Mouse (Mus musculus) neural tube, embryonic 15.5 days (tissue): Measurements from ENCODE around the gene Cap1. TPM values are rescaled to one million over a fixed set of nuclear protein-coding genes. Genes with fewer than 3 reads are reported as not detected.

Experiments used
- ATAC-seq: fragments of 200-750 bp; cut with Nextera tagmentation; 2 replicates; pipeline ENCODE4 v1.8.0; 2017; ENCODE audit warnings: mild to moderate bottlenecking, moderate TSS enrichment, moderate library complexity; ENCODE audit not compliant: low FRiP score
- H3K27ac ChIP-seq: fragments of 300-500 bp; sonication (generic); replicated peaks from 2 replicates; pipeline ENCODE4 v1.5.1; 2015; ENCODE audit warnings: mild to moderate bottlenecking, inconsistent platforms
- H3K27me3 ChIP-seq: fragments of 300-500 bp; sonication (generic); replicated peaks from 2 replicates; pipeline ENCODE4 v1.6.1; 2015; ENCODE audit warnings: inconsistent platforms
- H3K36me3 ChIP-seq: fragments of 300-500 bp; sonication (generic); 2 replicates; pipeline ENCODE4 v1.6.1; 2015; ENCODE audit warnings: inconsistent platforms
- H3K4me1 ChIP-seq: fragments of 300-500 bp; sonication (generic); 2 replicates; pipeline ENCODE4 v1.6.1; 2015; ENCODE audit warnings: inconsistent platforms
- H3K4me2 ChIP-seq: fragments of 300-500 bp; sonication (generic); 2 replicates; pipeline ENCODE4 v1.6.1; 2015; ENCODE audit warnings: inconsistent platforms, mild to moderate bottlenecking, moderate library complexity
- H3K4me3 ChIP-seq: fragments of 300-500 bp; sonication (generic); replicated peaks from 2 replicates; pipeline ENCODE4 v1.5.1; 2015; ENCODE audit warnings: mild to moderate bottlenecking, inconsistent platforms
- H3K9ac ChIP-seq: fragments of 300-500 bp; sonication (generic); replicated peaks from 2 replicates; pipeline ENCODE4 v1.6.1; 2015; ENCODE audit warnings: mild to moderate bottlenecking, inconsistent platforms
- H3K9me3 ChIP-seq: fragments of 300-500 bp; sonication (generic); replicated peaks from 2 replicates; pipeline ENCODE4 v1.6.1; 2016; ENCODE audit warnings: inconsistent platforms
- WGBS: fragments of 180-500 bp; shearing (Covaris S2); methylation state at CpG from one replicate; pipeline ENCODE4 v1.1.7; 2015; ENCODE audit warnings: mixed read lengths; 5-methylcytosine and 5-hydroxymethylcytosine counted together
- polyA plus RNA-seq: library from polyadenylated mRNA; unstranded; fragments of >200 nt; fragmentation: Nextera tagmentation; extraction: Ambion mirVana; gene quantifications from 2 replicates; pipeline ENCODE4 v1.2.1, GENCODE M21; 2015

Cap1 gene
- polyA plus RNA-seq, 1 experiment from 2014 or later: 73.5 TPM

GRCm38 (mm10) chr4:122861836-122862235, 24.0 kb downstream of the Cap1 start:
- no peak overlapping the region for H3K27ac ChIP-seq
- H3K27me3 ChIP-seq: no peaks in the 10 kb centered on the region
- no peak overlapping the region for H3K4me3 ChIP-seq
- H3K9ac ChIP-seq: no peak overlapping the region
- no peak overlapping the region for H3K4me2 ChIP-seq
- no peaks in the 10 kb centered on the region for H3K9me3 ChIP-seq
- no peak for ATAC-seq
- 84% methylated on average over 4 of the region's 4 CpGs for WGBS
- no peaks in the 10 kb centered on the region for H3K4me1 ChIP-seq
- H3K36me3 ChIP-seq: peaks cover 83% of the 10 kb centered on the region

DNA sequence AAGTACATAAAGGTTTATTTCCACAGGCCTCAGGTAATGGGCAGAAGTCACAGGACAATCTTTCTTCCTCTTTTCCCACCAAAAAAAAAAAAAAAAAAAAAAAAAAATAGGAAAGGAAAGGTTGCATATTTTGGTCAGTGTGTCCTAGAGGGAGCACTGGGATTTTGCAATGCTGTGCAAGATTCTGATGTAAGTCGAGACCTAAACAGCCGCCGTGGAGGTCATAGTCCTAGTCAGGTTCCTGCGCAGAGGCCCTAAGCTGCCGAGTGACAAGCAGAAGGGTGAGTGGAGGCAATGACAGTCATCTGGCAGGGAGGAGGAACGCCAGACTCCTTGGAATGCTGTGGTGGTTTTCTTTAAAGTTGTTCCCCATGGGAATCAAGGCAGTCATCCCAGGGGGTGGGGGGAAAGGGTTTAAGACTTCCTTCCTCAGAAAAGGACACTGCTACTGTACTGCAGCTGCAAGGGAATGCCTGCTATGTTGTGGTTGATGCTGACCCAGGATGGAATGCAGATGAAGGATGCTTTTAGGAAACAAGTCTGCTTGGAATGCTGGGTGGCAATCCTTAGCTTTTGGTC, 26.7 kb downstream of the Cap1 start:
- Histone ChIP-seq H3K27ac (no peak overlapping the region), H3K36me3 (peaks cover 86% of the 10 kb centered on the region), H3K4me2 (no peak overlapping the region), H3K4me1 (no peaks in the 10 kb centered on the region), H3K9ac (no peak overlapping the region), H3K27me3 (no peaks in the 10 kb centered on the region), H3K9me3 (no peaks in the 10 kb centered on the region), H3K4me3 (no peak overlapping the region)
- WGBS: 77% methylated on average over 6 of the region's 6 CpGs
- no peak for ATAC-seq

DNA sequence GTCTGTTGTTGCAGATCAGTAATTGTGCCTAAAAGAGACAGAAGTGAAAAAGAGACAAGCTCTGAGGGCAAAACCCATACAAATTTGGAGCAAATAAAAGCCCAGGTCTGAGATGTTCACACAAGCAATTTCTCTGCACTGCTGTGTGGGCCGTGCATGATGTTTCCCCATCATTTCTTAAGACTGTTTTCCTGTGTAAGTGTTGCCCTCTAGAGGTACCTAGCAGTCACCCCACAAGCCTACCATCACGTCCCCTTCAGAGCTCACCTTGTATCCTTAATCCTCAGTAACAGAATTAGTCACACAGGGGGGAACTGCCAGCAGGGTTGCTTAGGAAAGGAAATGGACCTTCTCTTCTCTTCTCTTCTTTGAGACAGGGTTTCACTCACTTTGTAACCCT, 27.9 kb downstream of the Cap1 start:
- Histone ChIP-seq H3K9ac (no peak overlapping the region), H3K9me3 (no peaks in the 10 kb centered on the region), H3K36me3 (peaks cover 81% of the 10 kb centered on the region), H3K27ac (no peak overlapping the region), H3K4me1 (no peaks in the 10 kb centered on the region), H3K27me3 (no peaks in the 10 kb centered on the region), H3K4me3 (no peak overlapping the region), H3K4me2 (no peak overlapping the region)
- no peak for ATAC-seq
- WGBS: 49% methylated on average over 2 of the region's 2 CpGs

DNA sequence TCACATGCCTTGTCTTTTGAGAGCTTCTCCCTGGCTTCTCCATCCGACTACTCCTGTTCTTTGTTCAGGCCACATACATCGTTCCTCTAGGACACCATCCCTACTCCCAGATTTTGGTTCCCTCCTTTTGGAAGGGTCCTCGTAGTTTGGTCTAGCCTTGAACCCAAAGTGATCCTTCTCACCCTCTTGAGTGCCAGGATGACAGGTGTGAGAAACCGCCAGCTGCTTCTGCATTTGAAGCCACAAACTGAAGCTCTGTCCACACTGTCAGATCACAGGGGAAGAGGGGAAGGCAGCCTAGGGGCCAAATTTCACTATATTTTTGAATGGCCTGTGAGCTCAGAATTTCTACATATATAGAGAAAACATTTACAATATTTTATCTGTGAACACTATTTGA, 31.1 kb downstream of the Cap1 start:
- Histone ChIP-seq H3K27me3 (no peaks in the 10 kb centered on the region), H3K4me2 (no peak overlapping the region), H3K36me3 (peaks cover 83% of the 10 kb centered on the region), H3K9me3 (no peaks in the 10 kb centered on the region), H3K4me3 (no peak overlapping the region), H3K9ac (no peak overlapping the region), H3K27ac (no peak overlapping the region), H3K4me1 (no peaks in the 10 kb centered on the region)
- ATAC-seq: no peak
- WGBS: 95% methylated on average over 4 of the region's 4 CpGs

DNA sequence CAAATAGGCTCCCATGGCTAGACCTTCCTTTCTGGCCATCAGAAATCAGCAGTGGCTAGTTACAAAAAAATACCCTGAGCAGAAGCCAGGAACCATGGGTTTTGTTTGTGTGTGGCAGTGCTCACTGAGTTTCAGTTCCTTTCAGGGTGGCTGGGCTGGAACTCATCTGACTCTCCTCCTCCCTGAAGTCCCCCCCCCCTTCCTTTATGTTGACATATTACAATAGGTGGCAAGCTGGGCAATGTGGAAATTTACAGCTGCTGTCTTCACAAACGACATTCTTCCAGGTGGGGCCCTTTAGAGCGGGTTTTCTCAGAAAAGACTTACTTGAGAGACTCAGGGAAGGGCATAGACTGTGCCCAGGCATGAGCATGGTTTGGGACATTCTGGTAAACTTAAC, 32.2 kb downstream of the Cap1 start:
- no peaks in the 10 kb centered on the region for H3K9me3 ChIP-seq
- H3K9ac ChIP-seq: no peak overlapping the region
- ATAC-seq: no peak
- H3K4me3 ChIP-seq: no peak overlapping the region
- H3K36me3 ChIP-seq: peaks cover 85% of the 10 kb centered on the region
- H3K4me1 ChIP-seq: no peaks in the 10 kb centered on the region
- no peak overlapping the region for H3K4me2 ChIP-seq
- 25% methylated on average over 2 of the region's 2 CpGs for WGBS
- no peaks in the 10 kb centered on the region for H3K27me3 ChIP-seq
- no peak overlapping the region for H3K27ac ChIP-seq

GRCm38 (mm10) chr4:122851535-122851934, 34.3 kb downstream of the Cap1 start:
- Histone ChIP-seq H3K9ac (no peak overlapping the region), H3K4me1 (no peaks in the 10 kb centered on the region), H3K27me3 (no peaks in the 10 kb centered on the region), H3K27ac (no peak overlapping the region), H3K4me3 (no peak overlapping the region), H3K9me3 (no peaks in the 10 kb centered on the region), H3K4me2 (no peak overlapping the region), H3K36me3 (peaks cover 83% of the 10 kb centered on the region)
- no peak for ATAC-seq

DNA sequence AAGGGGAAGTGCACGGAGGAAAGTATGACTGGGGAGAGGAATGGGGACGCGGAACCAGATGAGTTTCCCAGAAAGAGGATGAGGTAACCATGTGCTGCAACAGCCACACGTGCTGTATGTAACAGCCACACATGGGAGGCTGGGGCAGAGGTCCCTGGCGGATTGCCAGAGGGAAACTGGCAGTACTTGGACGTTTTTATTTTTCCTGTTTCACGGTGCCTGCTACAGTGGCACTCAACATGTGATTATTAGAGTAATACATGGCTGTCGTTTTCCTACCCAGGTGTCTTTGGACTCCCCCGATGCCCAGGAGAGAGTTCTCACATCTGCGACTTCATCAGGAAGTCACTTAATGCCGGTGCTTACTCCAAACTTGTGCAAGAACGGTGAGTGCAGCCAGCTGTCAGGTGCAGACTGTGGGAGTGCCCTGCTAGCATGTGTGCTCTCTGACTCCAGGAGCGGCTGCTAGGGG, 37.7 kb downstream of the Cap1 start:
- H3K27ac ChIP-seq: no peak overlapping the region
- H3K4me2 ChIP-seq: no peak overlapping the region
- no peak overlapping the region for H3K9ac ChIP-seq
- H3K4me3 ChIP-seq: no peak overlapping the region
- no peak for ATAC-seq
- no peaks in the 10 kb centered on the region for H3K9me3 ChIP-seq
- 75% methylated on average over 13 of the region's 13 CpGs for WGBS
- no peaks in the 10 kb centered on the region for H3K27me3 ChIP-seq
- no peaks in the 10 kb centered on the region for H3K4me1 ChIP-seq
- peaks cover 84% of the 10 kb centered on the region for H3K36me3 ChIP-seq

DNA sequence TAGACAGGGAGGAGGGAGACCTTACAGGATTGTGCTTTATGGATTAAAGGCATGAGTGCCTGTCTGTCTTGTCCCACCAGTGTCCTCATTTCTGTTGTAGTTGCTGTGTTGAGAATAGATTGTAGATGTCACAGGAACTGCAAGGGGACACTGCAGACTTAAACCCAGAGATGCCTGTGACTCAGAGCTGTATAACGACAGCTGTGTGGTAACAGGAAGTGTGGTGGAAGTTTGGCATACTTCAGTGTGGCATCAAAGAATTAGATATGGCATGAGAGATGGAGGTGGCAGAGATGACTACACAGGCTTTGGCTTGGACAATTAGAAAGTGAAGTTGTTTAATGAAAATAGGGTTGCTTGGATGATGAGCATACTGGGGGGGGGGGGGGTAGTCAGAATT, 47.4 kb downstream of the Cap1 start:
- WGBS: 35% methylated on average over 1 of the region's 1 CpGs
- Histone ChIP-seq H3K27ac (no peak overlapping the region), H3K4me2 (peak overlapping the region; percentile 22)

GRCm38 (mm10) chr4:122837994-122838393, 47.9 kb downstream of the Cap1 start:
- Histone ChIP-seq H3K4me3 (no peak overlapping the region), H3K36me3 (peaks cover 3% of the 10 kb centered on the region; the same call in 1 of the 2 replicates), H3K9me3 (no peaks in the 10 kb centered on the region), H3K27me3 (no peaks in the 10 kb centered on the region), H3K9ac (no peak overlapping the region), H3K27ac (no peak overlapping the region), H3K4me2 (peak overlapping the region; percentile 22), H3K4me1 (peaks cover 34% of the 10 kb centered on the region)
- no peak for ATAC-seq
- WGBS: 43% methylated on average over 2 of the region's 2 CpGs

More for the DNA sequence above, 47.4 kb downstream of the Cap1 start:
- Histone ChIP-seq H3K9ac (no peak overlapping the region), H3K9me3 (no peaks in the 10 kb centered on the region), H3K4me1 (peaks cover 34% of the 10 kb centered on the region), H3K36me3 (peaks cover 6% of the 10 kb centered on the region; the same call in 1 of the 2 replicates), H3K27me3 (no peaks in the 10 kb centered on the region), H3K4me3 (no peak overlapping the region)
- ATAC-seq: no peak

GRCm38 (mm10) chr4:122837180-122837730, 48.6 kb downstream of the Cap1 start:
- 63% methylated on average over 6 of the region's 6 CpGs for WGBS
- Histone ChIP-seq H3K4me1 (peaks cover 34% of the 10 kb centered on the region), H3K36me3 (peaks cover 3% of the 10 kb centered on the region; the same call in 1 of the 2 replicates), H3K9me3 (no peaks in the 10 kb centered on the region), H3K27ac (no peak overlapping the region), H3K9ac (no peak overlapping the region; the same call in 1 of the 2 replicates), H3K27me3 (no peaks in the 10 kb centered on the region), H3K4me3 (peak overlapping the region; percentile 57), H3K4me2 (peak overlapping the region; percentile 71)
- no peak for ATAC-seq

GRCm38 (mm10) chr4:122836403-122836775, 49.5 kb downstream of the Cap1 start:
- Histone ChIP-seq H3K27ac (peak overlapping the region; percentile 92), H3K9ac (peak overlapping the region; percentile 62), H3K4me3 (peak overlapping the region; percentile 57), H3K27me3 (no peaks in the 10 kb centered on the region), H3K9me3 (no peaks in the 10 kb centered on the region), H3K4me2 (peak overlapping the region; percentile 71), H3K4me1 (peaks cover 34% of the 10 kb centered on the region), H3K36me3 (0 out of 2 replicates have a peak, but pooled peaks cover 3% of the 10 kb centered on the region)
- 0% methylated on average over 7 of the region's 7 CpGs for WGBS
- ATAC-seq: peak; percentile 42
